Mouse (Mus musculus): Measurements from ENCODE around the gene Pcdh10. TPM values are rescaled to one million over a fixed set of nuclear protein-coding genes. Genes with fewer than 3 reads are reported as not detected.

The Pcdh10 gene
- total and polyA plus RNA-seq, 2 experiments from 2014 or later: 26.7 to 169 TPM

GRCm38 (mm10) chr3:45431691-45432090, 53.5 kb downstream of the Pcdh10 start:
- 50% methylated on average over 1 of the region's 1 CpGs for WGBS
- H3K27me3 ChIP-seq (ENCODE audit: insufficient read depth, low read length): no peaks in the 10 kb centered on the region
- no peak overlapping the region for H3K9ac ChIP-seq (replicated peaks; ENCODE audit: low read length, poor library complexity, severe bottlenecking)
- no peaks in the 10 kb centered on the region for H3K4me1 ChIP-seq (ENCODE audit: insufficient read depth, low read length)
- no peak overlapping the region for H3K4me3 ChIP-seq (ENCODE audit: low read depth, low read length)
- ATAC-seq (ENCODE audit: low FRiP score) (no peak), DNase-seq (ENCODE audit: low spot score) (peak; percentile 46)
- H3K4me2 ChIP-seq (ENCODE audit: low read depth, low read length, poor library complexity, severe bottlenecking): no peak overlapping the region
- H3K9me3 ChIP-seq (ENCODE audit: low read length): no peaks in the 10 kb centered on the region
- no peaks in the 10 kb centered on the region for H3K36me3 ChIP-seq (ENCODE audit: insufficient read depth, low read length)
- no peak for TF ChIP-seq CTCF (IDR thresholded peaks at IDR 0.05)
- no peak overlapping the region for H3K27ac ChIP-seq (ENCODE audit: low read depth, low read length)

- no peaks in the 10 kb centered on the region for H3K9me3 ChIP-seq (ENCODE audit: low read length)
- H3K4me2 ChIP-seq (ENCODE audit: low read depth, low read length, poor library complexity, severe bottlenecking): no peak overlapping the region
- DNase-seq (ENCODE audit: low spot score) (peak; percentile 12), ATAC-seq (ENCODE audit: low FRiP score) (no peak)
- WGBS: 46% methylated on average over 11 of the region's 11 CpGs
- no peak overlapping the region for H3K4me3 ChIP-seq (ENCODE audit: low read depth, low read length)
- H3K36me3 ChIP-seq (ENCODE audit: insufficient read depth, low read length): no peaks in the 10 kb centered on the region
- no peak overlapping the region for H3K9ac ChIP-seq (replicated peaks; ENCODE audit: low read length, poor library complexity, severe bottlenecking)
- H3K27me3 ChIP-seq (ENCODE audit: insufficient read depth, low read length): no peaks in the 10 kb centered on the region
- no peak overlapping the region for H3K27ac ChIP-seq (ENCODE audit: low read depth, low read length)
- no peak for TF ChIP-seq CTCF (IDR thresholded peaks at IDR 0.05)
- no peaks in the 10 kb centered on the region for H3K4me1 ChIP-seq (ENCODE audit: insufficient read depth, low read length)
These were observed 54.1 kb downstream of the Pcdh10 start for GRCm38 (mm10) chr3:45432172-45432765.

Data from midbrain, postnatal 0 days (tissue).